Mouse (Mus musculus) kidney, postnatal 0 days (tissue): Measurements from ENCODE around the gene Apol7e. TPM values are rescaled to one million over a fixed set of nuclear protein-coding genes. Genes with fewer than 3 reads are reported as not detected.
"Not testable (repeated sequence)": the region's sequence is repeated elsewhere in the genome, so short reads cannot be mapped to it uniquely, and the experiment has no call there.

Experiments
- ATAC-seq: fragments of 200-750 bp; cut with Nextera tagmentation; replicated peaks from 2 replicates; pipeline ENCODE4 v1.8.0; 2017; ENCODE audit warnings: low read depth, moderate number of reproducible peaks, moderate TSS enrichment, moderate library complexity; ENCODE audit not compliant: low FRiP score
- DNase-seq: peaks from one replicate; pipeline ENCODE4 v3.0.0-alpha.2; 2016; ENCODE audit warnings: low spot score
- H3K27ac ChIP-seq: fragments of 300-500 bp; sonication (generic); 2 replicates; pipeline ENCODE4 v1.5.1; 2014; ENCODE audit warnings: mild to moderate bottlenecking
- H3K27me3 ChIP-seq: fragments of 300-500 bp; sonication (generic); 2 replicates; pipeline ENCODE4 v1.6.1; 2014; ENCODE audit warnings: low read length, mixed read lengths; ENCODE audit not compliant: insufficient read depth
- H3K36me3 ChIP-seq: fragments of 300-500 bp; sonication (generic); 2 replicates; pipeline ENCODE4 v1.6.1; 2014; ENCODE audit warnings: low read length, mixed read lengths; ENCODE audit not compliant: insufficient read depth
- H3K4me1 ChIP-seq: fragments of 300-500 bp; sonication (generic); replicated peaks from 2 replicates; pipeline ENCODE4 v1.6.1; 2014; ENCODE audit warnings: antibody characterized with exemption, low read length, mixed read lengths; ENCODE audit not compliant: insufficient read depth
- H3K4me2 ChIP-seq: fragments of 300-500 bp; sonication (generic); 2 replicates; pipeline ENCODE4 v1.6.1; 2014; ENCODE audit warnings: mild to moderate bottlenecking, low read length, moderate library complexity, mixed read lengths
- H3K4me3 ChIP-seq: fragments of 300-500 bp; sonication (generic); replicated peaks from 2 replicates; pipeline ENCODE4 v1.5.1; 2014; ENCODE audit warnings: low read depth, low read length
- H3K9ac ChIP-seq: fragments of 300-500 bp; sonication (generic); 2 replicates; pipeline ENCODE4 v1.6.1; 2014; ENCODE audit warnings: low read depth, low read length
- H3K9me3 ChIP-seq: fragments of 300-500 bp; sonication (generic); replicated peaks from 2 replicates; pipeline ENCODE4 v1.6.1; 2016; ENCODE audit warnings: low read length, inconsistent platforms, mixed read lengths
- CTCF ChIP-seq: IDR thresholded peaks from 2 replicates; pipeline ENCODE4 v1.5.1; 2016; ENCODE audit warnings: antibody characterized with exemption, low read depth, mild to moderate bottlenecking, moderate library complexity
- WGBS: fragments of 180-500 bp; shearing (Covaris S2); extraction: QIAGEN DNeasy Blood & Tissue Kit; methylation state at CpG from one replicate; pipeline ENCODE4 v1.1.7; 2014; 5-methylcytosine and 5-hydroxymethylcytosine counted together
- polyA plus RNA-seq: library from polyadenylated mRNA; unstranded; fragments of >200 nt; fragmentation: Nextera tagmentation; extraction: Ambion mirVana; gene quantifications from 2 replicates; pipeline ENCODE4 v1.2.1, GENCODE M21; 2015

Gene Apol7e
- polyA plus RNA-seq: not detected in 2 replicates

DNA sequence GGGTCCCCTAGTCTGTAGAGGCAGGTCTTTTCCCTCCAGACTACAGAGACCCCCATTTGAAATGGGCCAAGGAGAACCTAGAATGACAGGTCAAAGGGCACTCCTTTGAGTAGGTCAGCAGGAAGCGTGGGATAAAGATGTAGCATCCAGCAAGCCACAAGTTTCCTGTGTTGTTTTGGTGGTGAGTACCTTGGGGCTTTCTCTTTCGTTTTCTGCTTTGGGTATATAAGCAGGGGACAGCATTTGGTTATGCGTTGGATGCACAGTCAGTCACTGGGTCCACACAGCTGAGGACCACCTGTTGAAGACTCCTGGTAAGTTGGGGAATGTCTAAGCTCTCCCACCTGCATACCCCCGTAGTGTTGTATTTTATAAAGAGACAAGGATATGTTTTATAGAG is at the start of gene Apol7e:
Apol7e (plus strand) TSS at position 202 of the 400 bp plus-strand sequence.
- not testable (repeated sequence) for DNase-seq, ATAC-seq, H3K36me3 ChIP-seq, H3K27ac ChIP-seq, H3K27me3 ChIP-seq, H3K4me3 ChIP-seq, H3K4me2 ChIP-seq, H3K4me1 ChIP-seq, H3K9ac ChIP-seq, H3K9me3 ChIP-seq
- WGBS: 75% methylated on average over 4 of the region's 4 CpGs

DNA sequence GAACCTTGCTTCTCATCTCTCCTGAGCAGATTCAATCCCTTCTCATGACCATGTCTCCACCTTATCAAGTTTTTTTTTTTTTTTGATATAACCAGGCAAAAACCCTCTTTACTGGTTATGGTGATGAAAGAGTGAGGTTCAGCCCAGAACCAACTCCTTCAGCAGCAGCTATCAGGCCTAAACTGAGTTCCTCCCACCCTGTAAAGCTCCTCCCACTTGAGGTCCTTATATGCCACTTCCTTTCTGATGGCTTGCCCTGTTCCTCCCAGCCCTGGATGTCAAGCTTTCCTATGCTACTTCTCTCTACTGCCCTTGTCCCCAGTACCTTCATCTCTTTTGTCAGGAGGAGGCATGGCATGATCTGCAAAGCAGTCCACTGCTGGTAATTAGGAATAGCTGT is 47.5 kb upstream of the Apol7e start:
- H3K9ac ChIP-seq, DNase-seq, H3K4me1 ChIP-seq, H3K4me3 ChIP-seq, H3K27ac ChIP-seq, H3K27me3 ChIP-seq, H3K4me2 ChIP-seq, H3K36me3 ChIP-seq, ATAC-seq, H3K9me3 ChIP-seq: not testable (repeated sequence)

DNA sequence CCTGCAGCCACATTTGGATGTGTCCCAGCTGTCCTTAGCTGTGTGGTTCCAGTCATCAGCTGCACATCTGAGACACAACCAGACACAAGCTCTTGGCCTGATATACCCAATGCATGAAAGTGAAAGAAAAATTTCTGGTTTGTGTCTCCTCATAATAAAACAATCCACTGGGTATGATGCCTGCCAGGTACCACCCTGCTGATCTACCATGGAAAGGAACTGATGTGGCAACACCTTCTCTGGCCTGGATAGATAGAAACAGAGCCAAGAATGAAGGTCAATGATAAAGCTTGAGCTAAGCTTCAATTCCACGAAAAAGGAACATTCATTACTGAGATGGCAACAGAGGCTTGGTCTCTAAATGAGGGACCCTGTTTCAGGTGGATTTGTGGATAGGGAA is 38.9 kb upstream of the Apol7e start:
- not testable (repeated sequence) for H3K27ac ChIP-seq, ATAC-seq, H3K9ac ChIP-seq, H3K27me3 ChIP-seq, H3K4me1 ChIP-seq, H3K4me2 ChIP-seq, DNase-seq, H3K36me3 ChIP-seq, H3K9me3 ChIP-seq, H3K4me3 ChIP-seq
- WGBS: 82% methylated on average over 1 of the region's 1 CpGs

DNA sequence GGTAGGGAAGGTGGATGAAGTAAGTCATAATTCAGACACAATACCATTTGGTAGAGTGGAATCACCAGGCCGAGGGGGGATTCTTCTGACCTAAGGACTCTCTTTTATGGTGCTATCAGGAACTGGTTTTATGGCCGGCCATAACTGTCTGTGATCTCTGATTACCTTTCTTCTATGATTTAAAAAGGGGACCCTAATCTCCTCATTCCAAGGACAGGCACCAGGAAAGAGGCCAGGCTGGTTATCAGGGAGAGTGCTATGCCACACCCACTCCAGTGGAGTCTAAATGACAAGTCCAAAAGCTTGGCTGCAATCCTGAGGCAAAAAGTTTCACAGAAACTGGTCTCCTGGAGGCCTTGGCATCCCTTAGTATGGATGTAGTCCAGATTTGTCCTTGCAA is 36.8 kb upstream of the Apol7e start:
- not testable (repeated sequence) for H3K4me2 ChIP-seq, H3K27me3 ChIP-seq, H3K9me3 ChIP-seq, H3K4me3 ChIP-seq, ATAC-seq, H3K4me1 ChIP-seq, H3K27ac ChIP-seq, H3K9ac ChIP-seq, DNase-seq, H3K36me3 ChIP-seq
- WGBS: 27% methylated on average over 2 of the region's 2 CpGs

GRCm38 (mm10) chr15:77674081-77674480 is 24.6 kb upstream of the Apol7e start:
- WGBS: 73% methylated on average over 1 of the region's 1 CpGs

GRCm38 (mm10) chr15:77683944-77684343 is 14.7 kb upstream of the Apol7e start:
- not testable (repeated sequence) for H3K4me2 ChIP-seq, H3K4me1 ChIP-seq, H3K27ac ChIP-seq, H3K9me3 ChIP-seq, H3K36me3 ChIP-seq, H3K4me3 ChIP-seq, H3K9ac ChIP-seq, H3K27me3 ChIP-seq, ATAC-seq
- WGBS: 7% methylated on average over 7 of the region's 11 CpGs
- DNase-seq: peak; percentile 50
- peak; percentile 70 for TF ChIP-seq CTCF

More at GRCm38 (mm10) chr15:77674081-77674480, 24.6 kb upstream of the Apol7e start:
- H3K36me3 ChIP-seq, H3K9me3 ChIP-seq, H3K4me2 ChIP-seq, ATAC-seq, H3K27me3 ChIP-seq, H3K4me3 ChIP-seq, H3K4me1 ChIP-seq, H3K27ac ChIP-seq, DNase-seq, H3K9ac ChIP-seq: not testable (repeated sequence)

GRCm38 (mm10) chr15:77691532-77692311 is 6.9 kb upstream of the Apol7e start:
- H3K36me3 ChIP-seq, H3K27me3 ChIP-seq, H3K4me1 ChIP-seq, H3K27ac ChIP-seq, H3K9me3 ChIP-seq, ATAC-seq, H3K9ac ChIP-seq: not testable (repeated sequence)
- Histone ChIP-seq H3K4me2 (peak overlapping the region; percentile 50), H3K4me3 (peak overlapping the region; percentile 23; the same call in 1 of the 2 replicates)
- WGBS: 9% methylated on average over 19 of the region's 20 CpGs
- peak; percentile 8 for DNase-seq
